Mouse (Mus musculus): ENCODE results near the gene Wdr44. TPM values are rescaled to one million over a fixed set of nuclear protein-coding genes. Genes with fewer than 3 reads are reported as not detected.

Wdr44 gene
- 13.4 and 19.4 TPM in 2 replicates for polyA plus RNA-seq (2015; fragmentation: Nextera tagmentation; extraction: Ambion mirVana)

DNA sequence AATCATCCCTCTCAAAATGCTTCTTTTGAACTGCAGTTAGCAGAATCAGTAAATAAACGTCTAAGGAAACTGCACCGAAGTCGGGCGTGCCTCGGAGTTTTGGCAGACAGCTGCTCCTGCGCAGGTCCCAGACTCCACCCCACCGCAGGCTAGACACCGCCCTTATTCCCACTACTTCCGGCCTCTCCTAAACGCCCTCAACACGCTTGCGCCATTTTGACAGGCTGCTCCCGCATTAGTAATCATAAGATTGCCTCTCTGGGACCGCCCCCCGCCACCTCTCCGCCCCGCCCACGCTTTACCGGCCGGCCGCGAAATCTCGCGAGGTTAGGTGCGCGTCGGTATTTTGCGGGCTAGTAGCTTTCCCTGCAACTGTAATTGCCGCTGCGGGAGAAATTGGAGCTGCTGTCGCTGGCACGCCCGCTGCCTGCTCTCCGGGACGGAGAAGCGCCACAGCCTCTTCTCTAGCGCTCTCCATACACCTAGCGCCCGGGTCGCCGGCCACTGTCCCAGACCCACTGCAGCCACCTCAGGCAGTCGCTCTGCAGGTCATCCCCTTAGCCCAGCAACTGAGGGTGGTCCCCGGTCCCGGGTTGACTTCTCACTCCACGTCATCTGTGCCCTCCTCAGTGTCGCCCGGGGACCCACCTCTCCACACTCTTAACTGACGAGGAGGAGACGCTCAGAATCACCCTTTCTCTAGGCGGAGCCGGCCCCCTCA lies at the start of gene Wdr44:
TSS of gene Wdr44 (plus strand) at position 330 of the 721 bp plus-strand sequence.
- no peaks in the 10 kb centered on the region for H3K36me3 ChIP-seq
- peak within 1 kb of the TSS; percentile 85 for H3K27ac ChIP-seq
- WGBS = 8% methylated on average over 51 of the region's 51 CpGs
- H3K4me3 ChIP-seq = peak within 1 kb of the TSS; percentile 56
- H3K4me1 ChIP-seq (replicated peaks) = no peaks in the 10 kb centered on the region
- no peaks in the 10 kb centered on the region for H3K9me3 ChIP-seq
- H3K27me3 ChIP-seq = no peaks in the 10 kb centered on the region
- peak within 1 kb of the TSS; percentile 57 for H3K4me2 ChIP-seq
- ATAC-seq (ENCODE audit: low FRiP score) = peak; percentile 100
- H3K9ac ChIP-seq = peak within 1 kb of the TSS; percentile 73

- no peaks in the 10 kb centered on the region for H3K9me3 ChIP-seq
- WGBS = 94% methylated on average over 1 of the region's 1 CpGs
- H3K27ac ChIP-seq = no peak overlapping the region
- ATAC-seq (ENCODE audit: low FRiP score) = no peak
- H3K27me3 ChIP-seq = no peaks in the 10 kb centered on the region
- H3K4me1 ChIP-seq (replicated peaks) = no peaks in the 10 kb centered on the region
- H3K4me2 ChIP-seq = no peak overlapping the region
- no peak overlapping the region for H3K9ac ChIP-seq
- H3K4me3 ChIP-seq = no peak overlapping the region
- H3K36me3 ChIP-seq = no peaks in the 10 kb centered on the region
These were observed 44.5 kb upstream of the Wdr44 start for GRCm38 (mm10) chrX:23648371-23648770.

GRCm38 (mm10) chrX:23662216-23662615 lies 30.6 kb upstream of the Wdr44 start:
- no peaks in the 10 kb centered on the region for H3K4me1 ChIP-seq (replicated peaks)
- no peak overlapping the region for H3K9ac ChIP-seq
- ATAC-seq (ENCODE audit: low FRiP score) = no peak
- no peaks in the 10 kb centered on the region for H3K27me3 ChIP-seq
- no peak overlapping the region for H3K4me2 ChIP-seq
- no peak overlapping the region for H3K4me3 ChIP-seq
- H3K27ac ChIP-seq = no peak overlapping the region
- no peaks in the 10 kb centered on the region for H3K9me3 ChIP-seq
- H3K36me3 ChIP-seq = no peaks in the 10 kb centered on the region
- 89% methylated on average over 1 of the region's 1 CpGs for WGBS

GRCm38 (mm10) chrX:23673193-23673592 lies 19.7 kb upstream of the Wdr44 start:
- H3K4me3 ChIP-seq = no peak overlapping the region
- H3K36me3 ChIP-seq = no peaks in the 10 kb centered on the region
- no peaks in the 10 kb centered on the region for H3K4me1 ChIP-seq (replicated peaks)
- no peaks in the 10 kb centered on the region for H3K27me3 ChIP-seq
- WGBS = 84% methylated on average over 2 of the region's 2 CpGs
- H3K9me3 ChIP-seq = no peaks in the 10 kb centered on the region
- no peak overlapping the region for H3K4me2 ChIP-seq
- H3K27ac ChIP-seq = no peak overlapping the region
- no peak overlapping the region for H3K9ac ChIP-seq
- no peak for ATAC-seq (ENCODE audit: low FRiP score)

DNA sequence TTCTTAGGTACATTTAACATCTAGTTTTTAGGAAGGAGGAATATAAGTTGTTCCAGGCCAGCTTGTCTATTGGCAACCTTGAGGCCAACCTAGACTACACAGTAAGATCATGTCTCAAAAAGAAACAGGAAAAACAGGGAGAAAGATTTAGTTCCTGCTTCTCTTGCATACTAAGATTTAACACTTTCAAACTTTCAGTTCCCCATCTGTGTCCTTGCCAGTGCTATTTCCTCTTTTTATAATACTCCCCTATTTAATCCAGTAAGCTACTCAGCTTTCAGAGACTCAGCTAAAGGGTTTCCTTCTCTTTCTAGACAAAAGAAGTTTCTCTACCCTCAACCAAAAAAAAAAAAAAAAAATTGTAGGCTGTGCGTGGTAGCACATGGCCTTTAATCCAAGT lies 17.4 kb upstream of the Wdr44 start:
- Histone ChIP-seq H3K4me3 (no peak overlapping the region), H3K27ac (no peak overlapping the region), H3K4me1 (replicated peaks) (no peaks in the 10 kb centered on the region), H3K4me2 (no peak overlapping the region), H3K36me3 (no peaks in the 10 kb centered on the region), H3K9ac (no peak overlapping the region), H3K27me3 (no peaks in the 10 kb centered on the region), H3K9me3 (no peaks in the 10 kb centered on the region)
- no peak for ATAC-seq (ENCODE audit: low FRiP score)
- WGBS = 69% methylated on average over 1 of the region's 1 CpGs

DNA sequence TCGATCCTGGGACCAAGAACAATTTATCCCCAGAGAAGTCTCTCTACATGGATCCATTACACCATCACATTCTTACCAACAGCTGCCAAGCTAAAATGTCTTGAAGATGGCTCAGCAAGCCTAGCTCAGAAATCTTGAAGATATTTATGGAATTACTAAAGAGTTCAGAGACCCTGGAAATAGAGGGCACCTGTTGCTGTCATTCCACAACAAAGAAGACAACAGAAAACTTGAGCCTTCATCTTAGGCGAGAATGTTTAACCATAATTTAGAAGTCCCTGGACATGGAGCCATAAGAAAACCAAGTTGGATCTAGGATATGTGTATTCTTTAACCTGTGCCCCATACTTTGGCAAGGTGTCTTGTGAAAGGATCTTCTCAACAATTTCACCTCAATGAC lies 16.3 kb upstream of the Wdr44 start:
- no peak overlapping the region for H3K27ac ChIP-seq
- H3K4me2 ChIP-seq = no peak overlapping the region
- H3K9me3 ChIP-seq = no peaks in the 10 kb centered on the region
- no peak overlapping the region for H3K9ac ChIP-seq
- no peaks in the 10 kb centered on the region for H3K27me3 ChIP-seq
- H3K4me1 ChIP-seq (replicated peaks) = no peaks in the 10 kb centered on the region
- H3K36me3 ChIP-seq = no peaks in the 10 kb centered on the region
- no peak for ATAC-seq (ENCODE audit: low FRiP score)
- no peak overlapping the region for H3K4me3 ChIP-seq
- WGBS = 77% methylated on average over 2 of the region's 2 CpGs

- Histone ChIP-seq H3K4me1 (replicated peaks) (no peaks in the 10 kb centered on the region), H3K9ac (no peak overlapping the region), H3K4me3 (no peak overlapping the region), H3K36me3 (no peaks in the 10 kb centered on the region), H3K27ac (no peak overlapping the region), H3K27me3 (no peaks in the 10 kb centered on the region), H3K4me2 (no peak overlapping the region), H3K9me3 (no peaks in the 10 kb centered on the region)
- WGBS = 73% methylated on average over 2 of the region's 2 CpGs
- ATAC-seq (ENCODE audit: low FRiP score) = no peak
These were observed 15.3 kb upstream of the Wdr44 start for GRCm38 (mm10) chrX:23677511-23677910.

DNA sequence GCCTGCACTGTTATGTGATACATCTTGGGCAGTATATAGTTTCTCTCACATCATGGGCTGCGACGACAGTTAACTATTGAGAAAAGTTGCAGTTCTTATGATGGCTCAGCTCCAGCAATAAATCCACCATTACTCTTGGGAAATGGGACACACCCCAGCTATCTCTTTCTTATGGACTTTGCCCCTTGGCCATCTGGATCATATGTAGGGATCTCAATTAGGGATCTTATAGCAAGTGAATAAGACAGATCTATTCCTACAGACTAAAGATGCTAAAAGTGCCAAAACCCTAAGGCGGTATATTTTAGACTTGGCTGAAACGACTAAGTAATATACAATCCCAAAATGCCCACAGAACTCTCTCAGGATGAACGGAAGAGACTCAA lies 522 bp upstream of the Wdr44 start:
- H3K36me3 ChIP-seq = no peaks in the 10 kb centered on the region
- no peak overlapping the region for H3K27ac ChIP-seq
- H3K9ac ChIP-seq = no peak overlapping the region
- ATAC-seq (ENCODE audit: low FRiP score) = peak; percentile 40
- H3K4me3 ChIP-seq = peak overlapping the region; percentile 56
- no peaks in the 10 kb centered on the region for H3K4me1 ChIP-seq (replicated peaks)
- no peaks in the 10 kb centered on the region for H3K9me3 ChIP-seq
- H3K27me3 ChIP-seq = no peaks in the 10 kb centered on the region
- H3K4me2 ChIP-seq = peak overlapping the region; percentile 46
- WGBS = 22% methylated on average over 5 of the region's 5 CpGs

- Histone ChIP-seq H3K27ac (peak overlapping the region; percentile 85), H3K9me3 (no peaks in the 10 kb centered on the region), H3K4me3 (peak overlapping the region; percentile 56), H3K36me3 (no peaks in the 10 kb centered on the region), H3K4me2 (peak overlapping the region; percentile 57), H3K27me3 (no peaks in the 10 kb centered on the region), H3K4me1 (replicated peaks) (no peaks in the 10 kb centered on the region), H3K9ac (peak overlapping the region; percentile 73)
- ATAC-seq (ENCODE audit: low FRiP score) = peak; percentile 36; the same call in 1 of the 2 replicates
- 13% methylated on average over 27 of the region's 28 CpGs for WGBS
These were observed 871 bp downstream of the Wdr44 start for GRCm38 (mm10) chrX:23693443-23694400.

GRCm38 (mm10) chrX:23694588-23694987 lies 1.7 kb downstream of the Wdr44 start:
- 79% methylated on average over 3 of the region's 3 CpGs for WGBS
- no peaks in the 10 kb centered on the region for H3K9me3 ChIP-seq

GRCm38 (mm10) chrX:23695109-23695508 lies 2.3 kb downstream of the Wdr44 start:
- no peaks in the 10 kb centered on the region for H3K36me3 ChIP-seq
- no peaks in the 10 kb centered on the region for H3K9me3 ChIP-seq
- ATAC-seq (ENCODE audit: low FRiP score) = no peak
- no peak overlapping the region for H3K9ac ChIP-seq
- H3K4me2 ChIP-seq = no peak overlapping the region
- no peaks in the 10 kb centered on the region for H3K4me1 ChIP-seq (replicated peaks)
- H3K27ac ChIP-seq = no peak overlapping the region
- H3K4me3 ChIP-seq = no peak overlapping the region
- no peaks in the 10 kb centered on the region for H3K27me3 ChIP-seq

More at GRCm38 (mm10) chrX:23694588-23694987, 1.7 kb downstream of the Wdr44 start:
- Histone ChIP-seq H3K27ac (no peak overlapping the region), H3K4me2 (peak overlapping the region; percentile 57), H3K9ac (no peak overlapping the region), H3K36me3 (no peaks in the 10 kb centered on the region), H3K4me3 (peak overlapping the region; percentile 56; the same call in 1 of the 2 replicates), H3K4me1 (replicated peaks) (no peaks in the 10 kb centered on the region), H3K27me3 (no peaks in the 10 kb centered on the region)
- no peak for ATAC-seq (ENCODE audit: low FRiP score)

GRCm38 (mm10) chrX:23697346-23697745 lies 4.5 kb downstream of the Wdr44 start:
- H3K27ac ChIP-seq = no peak overlapping the region
- H3K27me3 ChIP-seq = no peaks in the 10 kb centered on the region
- no peaks in the 10 kb centered on the region for H3K9me3 ChIP-seq
- H3K9ac ChIP-seq = no peak overlapping the region
- H3K4me3 ChIP-seq = no peak overlapping the region
- no peaks in the 10 kb centered on the region for H3K36me3 ChIP-seq
- H3K4me2 ChIP-seq = no peak overlapping the region
- no peak for ATAC-seq (ENCODE audit: low FRiP score)
- H3K4me1 ChIP-seq (replicated peaks) = no peaks in the 10 kb centered on the region
- WGBS = 91% methylated on average over 2 of the region's 2 CpGs
